Mouse (Mus musculus) layer of hippocampus, adult 9-11 months (tissue): ENCODE data around the gene Ldb2.

Experiments
- DNase-seq: peaks from one replicate; pipeline ENCODE4 v3.0.0; 2022

Gene Ldb2

GRCm38 (mm10) chr5:44643079-44643478 lies 156.4 kb downstream of the Ldb2 start:
- DNase-seq = no peak

- DNase-seq = no peak
These were observed 158.4 kb downstream of the Ldb2 start for GRCm38 (mm10) chr5:44641060-44641459.

GRCm38 (mm10) chr5:44635546-44635945 lies 163.9 kb downstream of the Ldb2 start:
- DNase-seq = no peak

- DNase-seq = no peak
These were observed 170.3 kb downstream of the Ldb2 start for GRCm38 (mm10) chr5:44629034-44629625.

GRCm38 (mm10) chr5:44627487-44627886 lies 172.0 kb downstream of the Ldb2 start:
- DNase-seq = no peak

GRCm38 (mm10) chr5:44626885-44627284 lies 172.6 kb downstream of the Ldb2 start:
- no peak for DNase-seq

GRCm38 (mm10) chr5:44626114-44626513 lies 173.4 kb downstream of the Ldb2 start:
- no peak for DNase-seq

- no peak for DNase-seq
These were observed 183.8 kb downstream of the Ldb2 start for GRCm38 (mm10) chr5:44615677-44616076.

- no peak for DNase-seq
These were observed 190.6 kb downstream of the Ldb2 start for GRCm38 (mm10) chr5:44608901-44609300.

- no peak for DNase-seq
These were observed 198.1 kb downstream of the Ldb2 start for GRCm38 (mm10) chr5:44601340-44601739.

- peak; percentile 9 for DNase-seq
These were observed 205.8 kb downstream of the Ldb2 start for GRCm38 (mm10) chr5:44593522-44594218.

DNA sequence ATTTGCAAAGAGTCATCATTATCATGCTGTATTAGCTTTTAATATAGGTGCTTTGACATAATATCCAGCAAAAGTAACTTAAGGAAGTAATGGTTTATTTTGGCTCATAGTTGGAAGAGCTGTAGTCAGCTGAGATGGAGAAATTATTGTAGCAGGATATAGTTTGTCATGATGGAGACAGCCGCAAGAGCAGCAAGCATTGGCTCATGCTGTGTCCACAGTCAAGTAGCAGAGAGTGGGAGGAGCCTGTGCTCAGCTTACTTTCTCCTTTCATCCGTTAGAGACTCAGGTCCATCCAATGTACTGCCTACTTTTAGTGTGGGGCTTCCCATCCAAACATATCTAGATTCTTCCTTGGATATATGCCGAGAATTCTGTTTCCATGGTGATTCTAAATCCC lies 208.7 kb downstream of the Ldb2 start:
- DNase-seq = no peak

- DNase-seq = no peak
These were observed 210.2 kb downstream of the Ldb2 start for GRCm38 (mm10) chr5:44589318-44589717.

DNA sequence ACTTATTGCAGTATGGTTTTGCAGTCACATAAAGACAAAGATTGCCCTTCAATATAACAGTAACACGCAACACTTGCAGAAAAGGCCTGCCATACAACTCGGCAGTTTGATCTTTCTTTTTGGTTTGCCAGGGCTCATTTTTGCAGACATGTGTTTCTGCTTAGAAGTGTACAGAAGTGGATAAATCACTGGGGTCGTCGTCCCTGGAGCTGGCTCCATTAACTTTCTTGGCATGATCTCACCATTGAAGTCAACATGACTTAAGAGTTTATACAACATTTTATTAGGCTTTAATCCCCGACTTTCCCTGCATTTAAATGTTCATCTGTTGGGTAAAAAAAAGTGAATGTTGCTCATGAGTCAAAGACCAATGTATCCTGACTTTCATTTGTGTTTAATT lies 212.9 kb downstream of the Ldb2 start:
- DNase-seq = no peak

DNA sequence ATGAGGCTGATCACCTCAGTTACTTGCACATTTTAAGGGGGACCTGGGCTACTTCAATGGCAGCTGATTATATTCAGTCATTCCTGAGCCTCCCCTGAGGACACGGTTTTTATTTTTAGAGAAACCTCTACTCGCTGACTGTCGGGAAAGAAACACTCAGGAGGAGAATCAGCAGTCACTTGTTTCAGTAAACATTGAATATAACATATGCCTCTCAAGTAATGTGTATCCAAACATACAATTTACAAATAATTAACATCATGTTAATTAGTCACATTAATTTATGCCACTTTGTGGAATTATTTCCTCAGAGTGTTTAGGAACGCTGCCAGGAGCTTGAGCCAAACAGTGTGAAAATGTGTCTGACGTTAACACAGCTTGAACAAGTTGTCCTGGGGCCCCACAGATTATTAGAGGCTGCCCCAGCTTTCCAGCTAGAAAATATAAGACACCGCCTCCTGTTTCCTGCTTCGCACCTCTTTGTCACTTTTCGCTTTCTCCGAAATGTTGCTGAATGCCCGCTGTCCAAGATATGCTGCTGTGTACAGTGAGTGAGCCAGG lies 219.5 kb downstream of the Ldb2 start:
- no peak for DNase-seq

DNA sequence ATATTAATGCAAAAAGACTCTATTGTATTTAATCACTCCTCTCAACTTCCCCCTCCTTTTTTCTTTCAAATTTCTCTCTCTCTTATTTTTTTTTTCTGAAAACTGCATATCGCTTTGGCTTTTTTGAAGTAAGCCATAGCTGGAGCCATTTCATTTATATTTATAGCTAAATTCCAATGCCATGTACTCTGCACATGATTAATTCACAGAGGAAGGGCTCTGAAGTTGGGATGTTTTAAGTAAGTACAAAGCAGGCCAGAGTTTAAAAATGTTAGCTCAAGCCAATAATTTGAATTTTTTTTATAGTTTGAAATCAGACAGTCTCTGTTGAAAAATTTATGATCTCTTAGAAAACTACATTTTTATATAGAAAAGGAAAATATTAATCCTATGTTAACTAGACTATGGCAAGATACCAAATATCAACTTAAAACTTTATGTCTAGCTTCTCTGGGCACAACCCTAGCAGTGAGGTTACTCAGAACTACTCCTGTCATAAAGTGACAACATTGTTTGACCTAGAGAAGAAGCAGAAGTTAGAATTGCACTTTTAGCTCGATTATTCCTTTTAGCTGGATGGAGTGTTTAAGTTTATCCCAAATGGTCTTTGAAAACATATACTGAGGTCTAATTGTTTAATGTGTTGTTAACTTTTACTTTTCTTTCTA lies 222.7 kb downstream of the Ldb2 start:
- no peak for DNase-seq

DNA sequence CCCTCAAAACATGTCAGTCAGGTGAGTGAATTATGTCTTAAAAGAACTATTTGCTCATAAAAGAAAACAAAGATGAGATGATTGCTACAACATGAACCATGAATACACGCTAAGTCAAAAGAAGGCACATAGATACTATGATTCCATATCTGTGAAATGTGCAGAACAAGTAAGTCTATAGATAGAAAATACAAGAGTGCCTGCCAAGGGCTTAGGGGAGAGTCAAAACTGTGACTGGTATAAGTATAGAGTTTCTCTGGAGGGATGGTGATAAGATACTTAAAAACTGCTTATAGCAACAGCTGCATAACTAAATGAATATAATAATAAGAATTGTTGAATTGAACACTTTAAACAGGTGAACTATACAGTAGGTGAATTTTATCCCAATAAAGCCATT lies 224.8 kb downstream of the Ldb2 start:
- no peak for DNase-seq

- DNase-seq = no peak
These were observed 245.6 kb downstream of the Ldb2 start for GRCm38 (mm10) chr5:44553765-44554352.

DNA sequence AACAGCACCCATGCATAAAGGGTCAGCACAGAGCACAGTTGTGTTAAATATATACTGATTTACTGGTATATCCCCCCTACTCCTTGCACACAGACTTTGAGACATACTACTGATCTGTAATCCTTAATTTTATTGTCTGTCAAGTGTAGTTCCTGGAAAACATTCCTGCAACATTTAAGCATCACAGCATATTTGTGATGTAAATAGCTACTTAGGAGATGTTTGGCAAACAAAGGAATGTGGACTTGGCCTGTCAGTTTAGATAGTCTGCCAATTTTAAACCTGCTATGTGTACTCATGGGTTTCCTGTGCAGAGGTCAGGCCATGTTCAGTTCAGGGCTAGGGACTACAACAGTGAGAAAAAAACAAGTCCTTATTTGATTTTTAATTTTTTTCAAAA lies 246.3 kb downstream of the Ldb2 start:
- no peak for DNase-seq

GRCm38 (mm10) chr5:44552121-44552520 lies 247.4 kb downstream of the Ldb2 start:
- no peak for DNase-seq

GRCm38 (mm10) chr5:44548468-44548867 lies 251.0 kb downstream of the Ldb2 start:
- no peak for DNase-seq

DNA sequence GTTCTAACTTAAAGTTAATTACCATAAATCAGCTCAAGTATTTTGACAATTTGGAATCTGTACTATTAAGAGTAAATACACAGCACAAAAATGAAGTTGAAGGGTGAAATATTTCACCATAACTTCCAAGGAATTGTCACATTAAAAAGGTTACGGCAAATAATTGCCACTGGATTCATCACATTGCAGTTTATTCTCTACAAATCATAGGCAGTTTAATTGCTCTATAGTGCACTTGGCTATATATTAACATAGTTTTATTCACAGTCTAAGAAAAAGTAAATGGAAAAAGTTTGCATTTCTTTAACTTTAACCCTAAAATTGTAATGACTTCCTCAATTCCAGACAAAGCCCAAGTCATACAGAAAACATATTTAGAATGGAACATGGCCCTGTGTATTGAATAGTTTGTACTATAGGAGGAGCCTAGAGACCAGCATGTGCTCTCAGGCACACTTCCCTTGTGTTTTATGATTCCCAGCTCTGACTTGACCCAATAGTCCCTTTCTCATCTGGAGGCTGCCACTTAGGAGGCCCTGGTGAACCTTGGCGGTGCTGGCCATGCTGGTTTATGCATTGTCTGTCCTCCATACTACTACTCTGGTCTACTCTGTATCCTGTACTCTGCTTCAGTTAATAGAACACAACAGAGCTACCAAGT lies 255.9 kb downstream of the Ldb2 start:
- DNase-seq = no peak

DNA sequence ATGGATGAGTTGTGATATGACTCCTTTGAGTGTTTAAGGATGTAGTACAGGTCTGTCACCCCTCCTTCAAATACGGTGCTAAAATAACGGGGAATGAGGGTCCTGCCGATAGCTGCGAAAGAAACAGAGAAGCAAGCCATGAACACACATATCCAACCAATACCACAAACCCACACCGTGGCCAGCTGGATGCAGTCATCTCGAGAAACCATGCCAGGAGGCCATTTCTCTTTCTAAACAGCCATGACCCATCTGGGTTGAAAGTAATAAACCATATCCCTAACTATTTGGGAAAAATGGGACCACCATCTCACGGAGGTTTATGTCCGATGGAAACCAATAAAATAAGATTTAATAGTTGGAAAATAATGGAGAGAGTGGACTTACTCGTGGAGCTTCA lies 257.7 kb downstream of the Ldb2 start:
- DNase-seq = no peak
